Mouse (Mus musculus) CH12.LX (cell line): ENCODE measurements around the gene Cacna1h. TPM values are rescaled to one million over a fixed set of nuclear protein-coding genes. Genes with fewer than 3 reads are reported as not detected.

ENCODE experiments used
- DNase-seq: peaks from one replicate; pipeline ENCODE4 v3.0.0-alpha.2; 2013; ENCODE audit errors: extremely low read depth
- H3K27ac ChIP-seq: 2 replicates; pipeline ENCODE4 v1.5.1; 2012; ENCODE audit warnings: low read depth, mild to moderate bottlenecking, control low read depth, moderate library complexity; ENCODE audit not compliant: insufficient read depth
- H3K27me3 ChIP-seq: replicated peaks from 2 replicates; pipeline ENCODE3; 2012; ENCODE audit warnings: inconsistent platforms
- H3K36me3 ChIP-seq, 2 experiments: replicated peaks in 1 of 2; 2 replicates each; pipeline versions ENCODE3 to v1.6.1; 2012; ENCODE audit warnings: inconsistent platforms in 1 of 2, low read length in 1 of 2, mild to moderate bottlenecking in 1 of 2, mixed read lengths in 1 of 2, moderate library complexity in 1 of 2; ENCODE audit not compliant: control insufficient read depth in 1 of 2, insufficient read depth in 1 of 2
- H3K4me1 ChIP-seq, 2 experiments: 2 replicates each; pipeline ENCODE4 v1.6.1; 2012; ENCODE audit warnings: inconsistent platforms in 1 of 2, moderate library complexity in 1 of 2; ENCODE audit not compliant: insufficient read depth in 2 of 2, control insufficient read depth in 1 of 2
- H3K4me2 ChIP-seq: 2 replicates; pipeline ENCODE4 v1.6.1; 2012; ENCODE audit warnings: low read depth, mild to moderate bottlenecking, control low read depth; ENCODE audit not compliant: poor library complexity, insufficient read depth, severe bottlenecking
- H3K4me3 ChIP-seq, 3 experiments: fragments of 150-350 bp in 1 of 3; sonication (generic) in 1 of 3; replicated peaks in 1 of 3; 2 replicates each; pipeline versions ENCODE3 to v1.5.1; 2011 to 2012; ENCODE audit warnings: low read depth in 2 of 3, low read length in 2 of 3, mild to moderate bottlenecking in 2 of 3, moderate library complexity in 2 of 3, control low read depth in 1 of 3, improper control_type of control experiment in 1 of 3, inconsistent platforms in 1 of 3, mixed read lengths in 1 of 3; ENCODE audit not compliant: poor library complexity in 1 of 3
- H3K79me2 ChIP-seq: replicated peaks from 2 replicates; pipeline ENCODE4 v1.6.1; 2012; ENCODE audit warnings: mild to moderate bottlenecking, moderate library complexity; ENCODE audit not compliant: control insufficient read depth, poor library complexity, insufficient read depth, severe bottlenecking; ENCODE audit errors: extremely low read depth
- H3K9ac ChIP-seq: 2 replicates; pipeline ENCODE4 v1.6.1; 2012; ENCODE audit warnings: low read depth, mild to moderate bottlenecking, control low read depth, moderate library complexity; ENCODE audit not compliant: insufficient read depth
- H3K9me3 ChIP-seq: replicated peaks from 2 replicates; pipeline ENCODE3; 2012; ENCODE audit warnings: low read length, inconsistent platforms, mixed read lengths
- CHD1 ChIP-seq: IDR thresholded peaks from 2 replicates; pipeline ENCODE4 v1.6.1; 2012; ENCODE audit warnings: low read depth, low read length, improper control_type of control experiment, inconsistent platforms
- CHD2 ChIP-seq: IDR thresholded peaks from 2 replicates; pipeline ENCODE4 v1.6.1; 2011; ENCODE audit warnings: low read length, improper control_type of control experiment
- ELF1 ChIP-seq: IDR thresholded peaks from 2 replicates; pipeline ENCODE4 v1.6.1; 2014; ENCODE audit warnings: low read depth, mild to moderate bottlenecking, inconsistent platforms, low read length, improper control_type of control experiment
- EP300 ChIP-seq: IDR thresholded peaks from 2 replicates; pipeline ENCODE4 v1.6.1; 2011; ENCODE audit warnings: low read length, improper control_type of control experiment
- ETS1 ChIP-seq: conservative IDR thresholded peaks from 2 replicates; pipeline ENCODE4 v1.6.1; 2012; ENCODE audit warnings: low read depth, mild to moderate bottlenecking, inconsistent platforms, low read length, improper control_type of control experiment, moderate library complexity
- HCFC1 ChIP-seq: IDR thresholded peaks from 2 replicates; pipeline ENCODE4 v1.6.1; 2012; ENCODE audit warnings: low read depth, mild to moderate bottlenecking, inconsistent platforms, low read length, improper control_type of control experiment
- IRF4 ChIP-seq: IDR thresholded peaks from 2 replicates; pipeline ENCODE4 v1.6.1; 2014; ENCODE audit warnings: low read depth, mild to moderate bottlenecking, inconsistent platforms, low read length, improper control_type of control experiment
- JUN ChIP-seq: IDR thresholded peaks from 2 replicates; pipeline ENCODE4 v1.6.1; 2011; ENCODE audit warnings: low read depth, mild to moderate bottlenecking, low read length, improper control_type of control experiment, moderate library complexity; ENCODE audit not compliant: insufficient read depth
- MAZ ChIP-seq: IDR thresholded peaks from 2 replicates; pipeline ENCODE4 v1.6.1; 2012; ENCODE audit warnings: low read depth, mild to moderate bottlenecking, inconsistent platforms, low read length, improper control_type of control experiment, moderate library complexity
- MXI1 ChIP-seq: IDR thresholded peaks from 2 replicates; pipeline ENCODE4 v1.6.1; 2011; ENCODE audit warnings: mild to moderate bottlenecking, low read depth, low read length, improper control_type of control experiment
- MYC ChIP-seq: IDR thresholded peaks from 2 replicates; pipeline ENCODE4 v1.6.1; 2011; ENCODE audit warnings: low read depth, mild to moderate bottlenecking, improper control_type of control experiment, low read length
- NELFE ChIP-seq: IDR thresholded peaks from 2 replicates; pipeline ENCODE4 v1.6.1; 2011; ENCODE audit warnings: low read depth, low read length, improper control_type of control experiment
- NRF1 ChIP-seq: IDR thresholded peaks from 2 replicates; pipeline ENCODE4 v1.6.1; 2014; ENCODE audit warnings: low read depth, mild to moderate bottlenecking, inconsistent platforms, low read length, improper control_type of control experiment, moderate library complexity
- PAX5 ChIP-seq: IDR thresholded peaks from 2 replicates; pipeline ENCODE4 v1.6.1; 2012; ENCODE audit warnings: low read length, inconsistent platforms, mixed read lengths
- POLR2A ChIP-seq: IDR thresholded peaks from 2 replicates; pipeline ENCODE4 v1.6.1; 2011; ENCODE audit warnings: low read depth, mild to moderate bottlenecking, improper control_type of control experiment, low read length
- POLR2AphosphoS2 ChIP-seq: IDR thresholded peaks from 2 replicates; pipeline ENCODE4 v1.6.1; 2011; ENCODE audit warnings: low read depth, low read length, improper control_type of control experiment
- RAD21 ChIP-seq: IDR thresholded peaks from 2 replicates; pipeline ENCODE4 v1.6.1; 2011; ENCODE audit warnings: low read depth, mild to moderate bottlenecking, low read length, improper control_type of control experiment, moderate library complexity
- SIN3A ChIP-seq: IDR thresholded peaks from 2 replicates; pipeline ENCODE4 v1.6.1; 2012; ENCODE audit warnings: low read length, improper control_type of control experiment, inconsistent platforms
- SMC3 ChIP-seq: IDR thresholded peaks from 2 replicates; pipeline ENCODE4 v1.6.1; 2011; ENCODE audit warnings: low read depth, low read length, improper control_type of control experiment
- TBP ChIP-seq: conservative IDR thresholded peaks from 2 replicates; pipeline ENCODE4 v1.6.1; 2011; ENCODE audit warnings: low read depth, low read length, improper control_type of control experiment
- TCF12 ChIP-seq: IDR thresholded peaks from 2 replicates; pipeline ENCODE4 v1.6.1; 2014; ENCODE audit warnings: low read depth, mild to moderate bottlenecking, inconsistent platforms, low read length, improper control_type of control experiment
- ZNF384 ChIP-seq: IDR thresholded peaks from 2 replicates; pipeline ENCODE4 v1.6.1; 2012; ENCODE audit warnings: low read depth, low read length, improper control_type of control experiment, inconsistent platforms
- dilution Hi-C: fragments of 300-500 bp; cut with MboI; formaldehyde crosslinking; loops from 2 replicates; pipeline ENCODE4 v1.14.3; 2020; ENCODE audit warnings: low sequenced_read_pairs; ENCODE audit not compliant: extremely low pct_unique_long_range_greater_than_20kb, extremely low pct_ligation_motif_present
- in situ Hi-C: fragments of 300-500 bp; cut with MboI; formaldehyde crosslinking; loops from 3 replicates; pipeline ENCODE4 v1.14.3; 2019; ENCODE audit warnings: low sequenced_read_pairs, low pct_ligation_motif_present, low pct_unique_long_range_greater_than_20kb, mixed read lengths
- polyA plus RNA-seq: library from polyadenylated mRNA; unstranded; fragments of >175 nt; gene quantifications from 2 replicates; pipeline ENCODE4 v1.2.1, GENCODE M21; 2012; ENCODE audit warnings: low read depth; ENCODE audit not compliant: insufficient read length
- total RNA-seq, 2 experiments: library from RNA; depleted of rRNA; stranded (reverse); fragments of 300-350 nt in 1 of 2; fragments of >200 nt in 1 of 2; gene quantifications; 2 replicates each; pipeline ENCODE4 v1.2.3; 2012 to 2014

Cacna1h gene
- 0.21 TPM in 1 of 2 replicates, not detected in the other for total RNA-seq (2012; rRNA removed)
- 0.04 and 0.08 TPM in 2 replicates for total RNA-seq (2014; rRNA removed)
- 0.21 and 0.49 TPM in 2 replicates for polyA plus RNA-seq

DNA sequence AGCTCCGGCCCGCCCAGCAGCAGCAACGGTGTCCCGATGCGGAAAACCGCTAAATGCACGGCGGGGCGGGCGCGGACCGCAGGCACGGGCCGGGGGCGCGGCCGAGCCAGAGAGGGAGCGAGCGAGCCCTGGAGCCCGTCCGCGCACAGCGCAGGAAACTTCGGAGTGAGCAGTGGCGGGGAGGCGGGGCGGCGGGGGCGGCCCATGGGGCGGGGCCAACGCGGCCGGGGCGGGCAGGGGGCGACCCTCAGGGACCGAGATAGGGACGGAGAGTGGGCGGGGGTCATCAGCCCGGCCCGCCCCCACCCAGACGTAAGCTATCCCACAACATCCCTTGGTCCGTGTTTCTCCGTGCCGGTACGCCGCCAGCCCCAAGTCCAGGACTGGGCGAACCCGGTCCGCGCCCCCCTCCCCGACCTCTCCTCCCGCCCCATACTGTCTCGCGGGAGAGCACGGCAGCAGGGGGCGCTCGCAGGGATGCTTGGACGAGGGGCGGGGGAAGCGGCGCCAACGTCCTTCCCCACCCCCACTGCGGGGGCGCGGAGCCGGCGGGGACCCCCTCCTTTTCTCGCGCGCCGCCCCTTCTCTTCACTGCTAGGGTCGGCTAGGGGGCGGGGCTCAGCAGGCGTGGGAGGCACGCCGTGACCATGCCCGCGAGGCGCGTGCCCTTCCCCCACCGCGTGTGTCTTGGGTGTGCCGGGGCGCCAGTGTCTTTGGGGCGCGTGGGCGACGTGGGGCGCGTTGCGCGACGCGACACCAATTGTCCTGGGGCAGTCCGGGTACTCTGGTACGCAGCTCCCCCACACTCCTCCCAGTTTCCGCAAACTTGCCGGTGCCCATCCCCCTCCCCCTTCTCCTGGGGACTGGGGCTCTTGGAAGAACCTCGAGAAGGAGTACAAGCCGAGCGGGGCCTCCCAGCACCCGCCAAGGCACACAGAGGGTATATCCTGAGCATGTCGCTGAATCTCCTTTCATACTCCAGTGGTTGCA, at the start of gene Cacna1h:
Cacna1h (minus strand) TSS at position 167 of the 990 bp plus-strand sequence.
- TF ChIP-seq MYC (no peak), SMC3 (no peak), CHD2 (no peak), SIN3A (no peak), TBP (no peak), IRF4 (no peak), CHD1 (no peak), MAZ (no peak), NRF1 (no peak), ETS1 (no peak), ELF1 (no peak), RAD21 (no peak), NELFE (no peak), POLR2AphosphoS2 (no peak), HCFC1 (no peak), JUN (no peak)
- TF ChIP-seq, all 38 proteins: peak for 0
- no peak within 1 kb of the TSS for H3K9ac ChIP-seq
- no peak within 1 kb of the TSS for H3K4me3 ChIP-seq
- no peaks in the 10 kb centered on the region for H3K36me3 ChIP-seq
- H3K4me1 ChIP-seq: peaks cover 18 to 40% of the 10 kb centered on the region in 2 experiments
- dilution Hi-C loops (no loop called here), in situ Hi-C loops (no loop called here)
- H3K79me2 ChIP-seq: no peaks in the 10 kb centered on the region
- H3K27ac ChIP-seq: no peak within 1 kb of the TSS
- H3K4me2 ChIP-seq: no peak within 1 kb of the TSS
- no peak for DNase-seq
- peaks cover 90% of the 10 kb centered on the region for H3K27me3 ChIP-seq
- peaks cover 3% of the 10 kb centered on the region for H3K9me3 ChIP-seq

DNA sequence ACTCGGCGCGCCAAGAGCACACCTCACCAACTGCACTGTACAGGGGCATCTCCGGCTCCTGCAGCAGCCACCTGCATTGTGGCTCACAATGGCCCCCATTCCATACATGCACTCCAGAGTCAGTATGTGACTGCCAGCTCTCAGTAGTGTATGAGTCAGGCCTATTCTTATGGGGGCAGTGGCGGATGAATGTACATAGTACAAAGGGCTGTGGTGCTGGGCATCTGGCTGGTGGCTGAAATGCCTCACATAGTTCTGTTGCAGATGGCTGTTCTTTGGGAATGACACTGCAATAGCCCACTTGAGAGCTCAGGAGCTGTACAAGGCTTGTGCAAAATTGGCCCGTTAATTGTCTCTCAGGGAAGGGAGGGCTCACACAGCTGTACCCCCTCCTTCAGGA, 48.5 kb upstream of the Cacna1h start:
- dilution Hi-C loops: no loop called here
- H3K4me1 ChIP-seq: no peaks in the 10 kb centered on the region
- no peaks in the 10 kb centered on the region for H3K9me3 ChIP-seq
- H3K9ac ChIP-seq: no peak overlapping the region
- H3K4me2 ChIP-seq: no peak overlapping the region
- no peaks in the 10 kb centered on the region for H3K79me2 ChIP-seq
- no peaks in the 10 kb centered on the region for H3K36me3 ChIP-seq
- in situ Hi-C loops: no loop called here
- TF ChIP-seq NRF1 (no peak), ETS1 (no peak), POLR2A (no peak), EP300 (no peak), CHD1 (no peak), SIN3A (no peak), PAX5 (no peak), TCF12 (no peak), MXI1 (no peak), ZNF384 (no peak)
- TF ChIP-seq, all 38 proteins: peak for 0
- H3K4me3 ChIP-seq: no peak overlapping the region
- peaks cover 89% of the 10 kb centered on the region for H3K27me3 ChIP-seq
- no peak for DNase-seq
- no peak overlapping the region for H3K27ac ChIP-seq
